Mouse (Mus musculus): Measurements from ENCODE around the gene Prep.

Prep gene

DNA sequence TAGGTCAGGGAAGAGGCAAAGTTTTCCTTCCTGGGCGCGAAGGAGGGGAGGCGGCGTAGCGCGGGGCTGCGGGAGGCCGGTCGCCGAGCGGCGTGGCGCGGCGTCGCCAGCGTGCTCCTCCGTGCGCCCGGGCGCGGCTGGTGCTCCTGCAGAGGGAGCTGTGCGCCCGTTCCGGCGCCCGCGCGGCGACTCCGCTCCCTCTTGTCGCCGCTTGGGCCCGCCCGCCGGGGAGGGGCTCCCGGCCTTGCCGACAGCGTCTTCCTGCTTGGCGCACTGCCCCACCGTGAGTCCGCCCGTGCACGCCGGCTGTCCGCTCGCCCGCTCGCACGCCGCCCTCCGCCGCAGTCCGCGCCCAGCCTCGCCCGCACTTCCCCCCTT is at the start of gene Prep:
Gene Prep, plus strand, starts transcription at position 273 of the 378 bp plus-strand sequence.
- DNase-seq (ENCODE audit: low read depth, low spot score): peak; percentile 97

DNA sequence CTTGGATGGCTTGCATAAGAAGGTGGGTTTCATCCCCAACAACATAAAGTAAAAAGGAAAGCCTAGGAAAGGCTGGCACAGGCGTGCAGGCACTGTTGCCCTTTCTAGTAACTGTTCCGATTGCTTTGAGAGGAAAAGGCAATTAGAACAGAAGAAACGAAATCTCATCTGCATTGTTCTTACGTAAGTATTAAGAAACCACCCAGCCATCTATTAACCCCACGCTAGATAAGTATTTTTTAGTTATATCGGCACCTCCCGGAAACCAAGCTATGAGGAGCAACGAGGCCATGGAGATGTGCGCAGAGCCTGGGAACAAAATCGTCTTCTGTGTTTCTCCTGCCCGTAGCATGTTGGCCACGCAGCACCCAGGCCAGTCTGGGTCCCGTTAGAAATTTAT is 49.7 kb upstream of the Prep start:
- DNase-seq (ENCODE audit: low read depth, low spot score): no peak

DNA sequence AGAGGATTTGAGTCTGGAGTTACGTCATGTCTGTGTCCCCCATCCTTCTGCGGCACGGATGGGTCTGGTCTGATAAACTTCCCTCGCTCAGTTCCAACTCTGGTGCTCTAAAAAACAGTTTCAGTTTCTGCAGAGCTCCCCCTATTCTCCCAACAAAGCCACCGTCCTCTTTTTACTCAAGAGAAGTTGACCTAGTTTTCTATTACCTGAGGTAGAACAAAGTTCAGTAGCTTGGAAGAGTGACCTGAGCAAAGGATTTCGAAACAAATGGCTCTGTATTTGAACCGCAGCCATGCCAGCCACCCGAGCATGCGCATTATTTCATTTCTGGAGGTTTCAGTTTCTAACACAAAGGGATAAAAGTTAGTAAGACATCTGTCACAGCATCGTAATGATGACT is 49.2 kb upstream of the Prep start:
- peak; percentile 10 for DNase-seq (ENCODE audit: low read depth, low spot score)

DNA sequence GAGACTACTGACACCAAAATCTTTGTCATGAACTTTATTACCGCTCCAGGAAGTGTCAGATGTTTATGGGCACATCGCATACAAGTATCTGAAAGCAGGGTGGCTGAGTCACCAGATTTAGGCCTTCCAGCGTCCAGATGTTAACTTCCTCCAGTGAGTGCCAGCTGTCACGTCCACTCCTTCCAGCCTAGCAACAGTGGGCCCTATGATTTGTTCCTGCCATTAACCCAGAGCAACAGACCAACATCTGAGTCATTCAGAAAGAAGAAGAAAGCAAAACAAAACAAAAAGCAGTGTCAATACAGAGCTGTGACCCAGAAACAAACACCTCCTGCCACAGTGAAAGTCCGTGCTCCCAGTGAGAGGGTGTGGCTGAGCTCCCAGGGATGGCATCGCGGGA is 47.6 kb upstream of the Prep start:
- no peak for DNase-seq (ENCODE audit: low read depth, low spot score)

DNA sequence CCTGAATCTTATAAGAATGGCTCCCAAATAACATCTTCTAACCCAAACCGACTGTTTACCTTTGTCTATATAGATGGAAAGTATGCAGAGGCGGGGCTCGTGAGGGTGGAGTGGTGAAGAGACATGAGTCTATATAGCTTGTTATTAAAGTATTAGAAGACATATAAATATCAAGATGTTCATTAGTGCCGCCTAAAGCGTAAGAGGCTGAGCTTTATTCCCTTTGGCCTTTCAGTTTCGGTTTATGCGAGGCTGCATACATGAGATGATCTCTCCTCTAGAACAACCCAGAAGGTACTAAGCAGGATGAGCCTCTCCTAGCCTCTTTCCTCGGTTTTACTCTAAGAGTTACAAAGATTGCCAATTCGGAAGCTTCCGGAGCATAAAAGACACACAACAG is 47.2 kb upstream of the Prep start:
- DNase-seq (ENCODE audit: low read depth, low spot score): no peak

DNA sequence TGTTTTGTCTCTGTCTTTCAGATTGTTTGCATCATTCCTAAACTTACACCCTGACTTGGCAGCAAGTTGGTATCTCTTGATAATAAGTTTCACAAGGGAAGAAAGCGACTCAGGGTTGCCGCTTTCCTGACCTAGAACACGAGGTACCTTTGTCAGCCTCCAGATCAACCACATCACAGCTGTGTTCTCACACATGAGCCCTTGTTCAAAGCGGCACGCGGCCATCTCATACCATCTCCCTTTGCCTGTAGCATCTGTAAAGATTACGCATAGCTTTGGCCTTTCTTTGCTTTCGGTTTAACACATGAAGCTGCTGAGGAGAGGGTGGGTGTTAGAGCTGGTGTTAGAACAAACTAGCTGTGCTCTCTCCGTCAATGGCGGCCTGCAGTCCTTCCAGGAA is 46.7 kb upstream of the Prep start:
- DNase-seq (ENCODE audit: low read depth, low spot score): peak; percentile 3

DNA sequence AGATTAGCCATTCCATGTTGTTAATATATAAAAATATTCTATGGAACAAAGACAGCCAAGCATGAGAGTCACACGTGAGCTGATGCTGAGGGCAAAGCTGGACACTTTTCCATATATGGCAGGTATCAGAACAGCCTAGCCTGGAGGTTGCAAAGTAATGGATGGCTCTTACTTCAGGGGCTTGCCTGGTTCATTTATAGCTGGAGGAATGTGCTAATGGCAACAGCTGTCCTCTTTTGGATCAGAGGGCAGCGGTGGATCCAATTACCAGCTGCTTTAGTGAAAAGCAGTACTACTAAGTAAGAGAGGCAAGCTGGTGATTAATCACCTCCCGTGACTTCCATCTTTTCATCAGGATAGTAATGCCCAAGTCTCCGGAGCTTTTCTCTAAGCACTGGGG is 41.8 kb upstream of the Prep start:
- DNase-seq (ENCODE audit: low read depth, low spot score): no peak

DNA sequence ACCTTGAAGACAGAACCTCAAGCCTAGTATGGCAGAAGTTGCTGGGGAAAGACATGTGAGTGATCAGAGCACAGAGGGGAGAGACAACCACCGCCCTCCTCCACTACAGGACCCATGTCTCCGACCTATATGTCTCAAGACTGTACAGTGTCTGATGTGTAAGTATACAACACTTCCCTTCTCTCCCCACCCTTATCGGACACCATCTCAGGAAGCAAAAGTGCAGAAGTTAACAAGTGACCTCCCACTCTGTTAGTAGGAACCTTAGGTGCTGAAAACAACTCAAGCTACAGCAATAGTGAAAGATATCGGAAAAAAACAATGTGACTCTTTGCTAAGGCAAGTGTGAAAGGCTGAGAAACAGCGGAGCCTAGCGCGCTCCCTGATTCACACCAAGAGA is 40.1 kb upstream of the Prep start:
- no peak for DNase-seq (ENCODE audit: low read depth, low spot score)

DNA sequence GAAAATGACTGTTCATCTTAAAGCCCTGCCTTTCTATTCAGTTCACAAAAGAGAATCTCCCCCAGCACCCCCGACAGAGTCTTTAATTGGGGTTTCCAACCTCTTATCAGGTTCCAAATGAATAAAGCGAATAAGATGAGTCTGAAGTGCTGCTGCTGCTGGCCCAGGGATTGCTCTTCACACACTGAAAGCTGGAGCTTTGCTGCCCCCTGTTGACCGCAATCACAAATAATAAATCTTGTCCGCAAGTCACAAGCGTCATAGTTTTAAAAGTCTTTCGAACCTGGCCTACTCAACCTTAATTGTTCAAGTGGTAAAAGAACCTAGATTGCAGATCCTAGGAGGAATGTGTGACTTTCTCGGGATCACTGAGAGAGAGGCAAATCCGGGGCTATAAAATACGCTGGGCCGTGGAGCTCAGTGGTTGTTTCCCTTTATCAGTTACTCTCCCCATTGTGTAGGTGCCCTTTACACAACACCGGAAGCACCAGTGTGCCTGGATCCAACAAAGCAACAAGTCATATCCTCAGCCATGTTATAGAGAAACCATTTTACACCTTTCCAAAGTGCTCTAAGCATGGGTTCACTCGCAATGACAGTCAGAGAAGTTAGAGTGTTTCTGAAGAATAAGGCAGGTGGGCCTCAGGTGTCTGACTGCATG is 21.6 kb upstream of the Prep start:
- DNase-seq (ENCODE audit: low read depth, low spot score): peak; percentile 86

DNA sequence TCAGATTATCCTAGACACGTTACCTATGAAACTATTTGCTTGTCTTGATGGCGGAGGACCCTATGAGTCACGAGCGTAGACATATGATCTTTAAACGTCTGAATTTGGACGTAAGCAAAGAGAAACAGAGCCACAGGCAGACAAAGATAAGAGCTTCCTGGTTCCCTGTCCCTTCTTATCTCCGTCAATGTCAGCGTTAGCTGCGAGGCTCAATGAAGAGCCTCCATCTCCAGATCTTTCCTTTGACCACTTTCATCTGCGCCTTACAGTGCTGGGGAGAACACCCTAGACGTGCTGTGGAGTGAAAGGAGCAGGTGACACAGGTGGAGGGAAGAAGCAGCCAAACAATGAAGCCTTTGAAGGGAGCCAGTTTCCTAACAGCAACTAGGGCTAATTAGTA is 18.8 kb upstream of the Prep start:
- DNase-seq (ENCODE audit: low read depth, low spot score): no peak

DNA sequence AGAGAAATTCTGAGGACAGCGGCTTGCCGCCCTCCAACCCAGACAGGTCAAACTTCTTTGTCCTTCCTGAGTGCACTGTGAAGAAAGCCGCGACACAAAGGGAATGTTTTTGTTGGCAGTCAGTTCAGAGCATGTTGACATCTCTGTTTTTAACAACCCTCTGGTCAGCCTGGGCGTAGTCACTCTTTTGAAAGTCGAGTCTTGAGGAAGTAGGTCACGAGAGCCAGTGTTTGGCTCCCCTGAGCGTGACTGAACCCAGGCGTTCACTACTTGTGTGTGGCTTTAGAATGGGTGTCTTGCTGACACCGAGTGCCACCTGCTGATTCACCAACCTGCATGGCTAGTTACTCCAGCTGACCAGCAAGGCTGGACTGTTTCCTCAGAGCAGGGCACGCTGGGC is 18.4 kb upstream of the Prep start:
- peak; percentile 10 for DNase-seq (ENCODE audit: low read depth, low spot score)

DNA sequence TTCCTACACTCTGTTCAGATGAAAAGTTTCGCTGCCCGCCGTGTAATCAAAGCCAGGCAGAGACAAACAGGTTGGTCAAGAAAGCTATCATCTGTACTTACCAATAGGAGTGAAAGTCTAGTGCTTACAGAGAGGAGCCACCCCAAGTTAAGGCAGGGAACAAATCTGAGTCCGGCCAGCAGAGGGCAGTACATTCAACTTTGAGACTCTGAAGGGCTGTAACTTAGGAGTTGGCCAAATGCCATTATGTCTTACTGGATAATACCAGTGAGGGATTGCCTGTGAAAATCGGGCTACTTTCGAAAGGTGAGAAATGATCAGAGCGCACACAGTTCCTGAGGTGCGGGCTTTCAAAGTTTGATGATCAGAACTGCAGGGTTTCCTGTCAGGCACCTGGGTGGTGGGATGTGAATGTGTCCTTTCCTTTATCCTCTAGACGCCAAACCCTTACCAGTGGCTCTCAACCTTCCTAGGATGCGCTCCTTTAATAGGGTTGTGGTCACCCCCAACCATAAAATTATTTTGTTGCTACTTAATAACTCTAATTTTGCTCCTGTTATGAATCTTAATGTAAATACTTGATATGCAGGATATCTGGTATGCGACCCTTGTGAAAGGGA is 15.8 kb upstream of the Prep start:
- DNase-seq (ENCODE audit: low read depth, low spot score): peak; percentile 85

DNA sequence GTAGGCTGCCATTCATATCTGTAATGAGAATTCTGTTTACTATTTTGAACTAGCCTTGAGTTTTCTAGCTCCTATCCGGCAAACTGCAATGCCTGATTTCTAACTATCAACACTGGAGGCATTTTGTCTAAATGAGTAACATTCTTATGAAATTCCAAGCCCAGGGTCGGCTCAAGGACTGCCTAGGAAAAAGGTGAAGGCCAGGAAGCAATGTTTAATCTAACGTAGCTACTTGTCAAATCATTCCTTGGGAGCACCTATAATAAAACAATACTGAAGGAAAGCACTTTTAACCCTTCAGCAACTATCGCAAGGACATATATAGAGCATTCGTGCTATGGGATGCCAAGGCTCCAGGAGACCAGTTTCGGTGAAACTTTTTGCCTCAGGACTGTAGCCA is 8.6 kb upstream of the Prep start:
- no peak for DNase-seq (ENCODE audit: low read depth, low spot score)

DNA sequence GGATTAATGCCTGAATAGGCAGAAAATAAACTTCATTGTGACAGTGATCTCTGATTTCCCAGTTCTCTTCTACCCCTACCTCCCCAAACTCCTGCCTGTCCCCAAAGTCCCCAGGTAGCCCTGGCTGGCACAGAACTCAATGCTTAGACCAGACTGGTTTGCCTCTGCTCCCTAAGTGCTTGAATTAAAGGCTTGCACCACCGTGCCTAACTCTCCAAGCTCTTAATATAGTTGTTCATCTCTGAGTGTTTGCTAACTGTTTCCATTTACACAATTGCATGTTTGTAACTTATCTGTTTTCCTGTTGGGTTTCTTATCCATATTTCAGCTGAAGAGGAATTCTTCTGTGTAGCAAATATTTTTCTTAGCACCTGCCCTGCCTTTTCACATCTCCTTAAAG is 6.2 kb upstream of the Prep start:
- no peak for DNase-seq (ENCODE audit: low read depth, low spot score)

DNA sequence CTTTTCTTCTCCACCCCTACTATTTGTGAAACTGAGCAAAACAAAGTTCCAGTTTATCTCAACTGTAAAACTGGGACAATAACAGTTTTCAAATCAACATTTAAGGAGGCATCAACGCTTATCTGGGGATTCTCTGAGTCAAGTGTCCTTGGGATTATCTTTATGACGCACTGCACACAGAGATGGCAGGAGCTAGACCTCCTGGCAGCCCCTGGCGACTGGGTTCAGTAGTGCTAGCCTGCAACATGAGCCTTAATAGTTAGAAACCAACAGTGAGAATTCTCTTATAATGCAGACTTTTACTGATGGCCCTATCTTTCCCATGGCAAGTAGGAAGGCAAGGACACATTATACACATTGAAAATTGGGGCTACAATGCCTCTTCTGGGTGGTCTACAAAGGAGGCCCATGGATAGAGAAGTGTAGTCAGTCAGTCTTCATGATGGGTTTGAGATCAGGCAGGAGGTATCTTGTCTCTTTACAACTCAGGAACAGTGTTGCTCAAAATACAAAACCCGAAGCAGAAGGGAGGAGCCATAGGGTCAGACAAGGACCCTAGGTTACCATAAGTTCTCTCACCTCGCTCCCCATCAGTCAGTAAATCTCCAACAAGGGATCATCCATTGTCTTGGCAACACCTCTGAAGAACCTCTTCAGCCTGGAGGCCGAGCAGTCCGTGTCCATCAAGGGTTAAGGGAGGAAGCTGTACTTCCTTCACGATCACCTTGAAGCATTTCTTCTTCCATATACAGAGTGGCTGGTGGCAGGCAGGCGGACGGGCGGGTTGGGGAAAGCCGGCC is 672 bp upstream of the Prep start:
- peak; percentile 37 for DNase-seq (ENCODE audit: low read depth, low spot score)

DNA sequence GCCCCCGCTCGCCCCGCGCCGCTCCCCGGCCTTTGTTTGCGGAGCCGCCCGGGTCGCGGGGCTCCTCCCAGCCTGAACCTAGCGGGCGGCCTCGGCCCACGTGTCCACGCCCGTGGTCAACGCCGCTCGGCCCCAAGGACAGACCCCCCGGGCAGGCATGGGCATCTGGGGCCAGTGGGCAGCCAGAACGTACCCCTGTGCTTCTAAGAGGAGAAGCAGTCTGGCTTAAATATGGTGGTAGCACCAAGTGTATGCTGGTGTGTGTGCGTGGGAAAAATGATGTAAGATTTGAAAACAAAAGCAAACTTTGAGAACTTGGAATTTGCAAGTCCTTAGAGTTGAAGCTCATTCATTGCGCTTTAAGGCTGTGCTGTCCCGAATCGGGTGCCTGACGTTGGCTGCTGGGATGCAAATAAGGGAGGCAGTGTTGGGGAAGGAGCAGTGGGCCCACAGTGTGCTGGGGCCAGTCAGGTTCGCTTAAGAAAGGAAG is 478 bp downstream of the Prep start:
- DNase-seq (ENCODE audit: low read depth, low spot score): peak; percentile 39

DNA sequence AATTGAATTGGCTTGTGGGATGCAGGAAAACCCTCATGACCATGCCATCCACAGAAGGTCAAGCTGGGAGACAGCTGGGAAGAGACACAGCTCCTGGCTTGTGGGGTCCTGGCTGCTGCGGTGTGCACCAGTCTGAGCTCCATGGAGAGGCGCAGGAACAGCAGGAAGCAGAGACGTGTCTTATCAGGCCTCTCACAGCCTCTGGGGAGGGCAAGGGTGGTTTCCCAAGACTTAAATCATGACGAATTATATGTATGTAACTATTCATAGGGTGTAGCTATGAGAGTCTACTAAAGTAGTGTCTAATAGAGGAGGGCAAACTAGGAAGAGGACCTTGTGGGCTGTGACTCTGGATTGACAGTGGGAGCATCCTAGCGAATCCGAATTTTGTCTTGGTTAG is 2.6 kb downstream of the Prep start:
- DNase-seq (ENCODE audit: low read depth, low spot score): no peak

DNA sequence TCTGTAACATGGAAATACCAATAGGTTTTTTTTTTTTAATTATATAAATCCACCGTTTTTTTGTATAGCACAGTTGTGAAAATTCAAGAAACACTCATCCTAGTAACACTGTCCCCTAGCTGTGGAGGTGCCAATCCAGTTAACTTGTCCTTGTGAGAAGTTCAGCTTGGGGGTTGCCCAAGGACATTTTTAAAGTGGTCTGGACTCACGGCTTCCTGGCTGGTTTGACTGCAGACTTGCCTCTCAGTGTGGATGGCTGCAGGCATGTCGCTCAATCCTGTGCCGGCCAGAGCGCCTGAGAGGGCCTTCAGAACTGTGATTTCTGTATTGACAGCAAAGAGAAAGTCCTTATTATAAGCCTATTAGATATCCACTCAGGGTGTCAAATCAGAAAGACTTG is 3.4 kb downstream of the Prep start:
- DNase-seq (ENCODE audit: low read depth, low spot score): no peak

DNA sequence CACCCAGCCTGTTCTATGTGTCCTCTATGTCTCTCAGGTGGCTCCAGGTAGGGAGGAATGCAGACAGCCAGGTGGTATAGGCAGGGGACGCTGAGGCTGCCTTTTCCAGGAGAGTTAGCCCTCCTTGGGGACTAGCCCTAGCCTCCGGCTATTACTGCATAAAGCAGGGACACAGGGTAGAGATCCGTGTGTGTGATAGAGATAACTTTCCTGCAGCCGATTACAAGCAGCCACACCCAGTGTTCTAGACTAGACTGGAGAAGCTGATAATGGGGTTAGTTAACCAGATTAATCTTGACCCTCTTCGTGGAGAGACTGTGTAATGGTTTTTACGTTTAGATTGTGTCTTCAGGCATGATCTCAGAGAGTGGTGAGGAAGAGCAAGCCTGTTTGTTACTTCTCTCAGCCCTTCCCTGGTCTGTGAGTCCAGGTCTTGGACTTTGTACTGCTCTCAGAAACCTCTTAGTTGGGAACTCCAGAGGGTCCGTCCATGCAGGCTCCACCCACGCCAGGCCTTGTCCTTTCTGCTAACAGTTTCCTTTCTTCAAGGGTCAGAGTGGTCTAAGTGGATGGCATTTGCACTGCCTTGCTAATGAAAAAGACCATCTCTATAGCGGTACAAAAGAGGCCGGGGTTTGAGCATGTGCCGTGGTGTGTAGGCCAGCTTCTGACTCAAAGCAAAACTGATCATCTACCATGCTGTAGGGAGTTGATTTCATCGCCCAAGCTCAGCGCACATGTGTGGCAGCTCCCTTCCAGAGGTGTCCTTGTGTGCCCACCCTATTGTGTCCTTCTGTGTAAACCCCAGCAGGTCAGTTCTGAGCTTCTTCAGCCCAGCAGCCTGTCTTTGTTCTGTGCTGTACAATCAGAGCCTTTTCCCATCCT is 4.2 kb downstream of the Prep start:
- no peak for DNase-seq (ENCODE audit: low read depth, low spot score)

DNA sequence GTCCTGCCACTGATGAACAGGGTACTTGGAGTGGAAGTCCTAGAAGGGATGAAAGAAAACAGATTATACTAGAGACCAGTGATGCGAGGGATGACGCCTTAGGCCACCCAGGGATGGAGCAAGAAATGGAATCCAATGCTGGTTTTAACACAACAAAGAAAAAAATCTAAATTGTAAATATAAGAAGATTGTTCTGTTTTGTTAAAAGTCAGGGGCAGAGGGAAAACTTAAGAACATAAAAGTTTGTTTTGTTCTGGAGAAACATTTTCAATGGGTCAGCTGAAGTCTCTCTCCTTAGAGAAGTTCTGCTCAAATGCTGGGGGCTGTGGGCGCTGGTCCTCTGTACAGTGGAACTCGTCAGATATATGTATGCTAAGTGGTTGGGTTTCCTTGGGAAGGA is 5.3 kb downstream of the Prep start:
- no peak for DNase-seq (ENCODE audit: low read depth, low spot score)

DNA sequence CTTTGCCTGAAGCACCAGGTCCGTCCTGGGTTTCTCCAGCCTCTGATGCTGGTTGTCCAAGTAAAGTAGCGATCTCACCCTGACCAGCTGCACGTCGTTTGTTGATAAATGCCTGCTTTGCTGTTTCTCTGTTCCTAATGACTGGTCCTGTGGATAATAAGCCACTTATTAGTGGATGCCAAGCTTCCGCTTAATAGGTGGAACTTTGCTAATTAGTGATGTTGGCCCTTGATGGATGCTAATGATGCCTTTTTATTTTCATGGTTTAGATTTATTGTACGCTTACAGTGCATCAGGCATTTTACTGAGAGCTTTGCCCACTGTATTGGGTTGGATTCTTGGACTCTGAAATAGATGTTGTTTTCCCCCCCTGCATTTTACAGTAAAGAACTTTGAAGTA is 7.5 kb downstream of the Prep start:
- DNase-seq (ENCODE audit: low read depth, low spot score): no peak

DNA sequence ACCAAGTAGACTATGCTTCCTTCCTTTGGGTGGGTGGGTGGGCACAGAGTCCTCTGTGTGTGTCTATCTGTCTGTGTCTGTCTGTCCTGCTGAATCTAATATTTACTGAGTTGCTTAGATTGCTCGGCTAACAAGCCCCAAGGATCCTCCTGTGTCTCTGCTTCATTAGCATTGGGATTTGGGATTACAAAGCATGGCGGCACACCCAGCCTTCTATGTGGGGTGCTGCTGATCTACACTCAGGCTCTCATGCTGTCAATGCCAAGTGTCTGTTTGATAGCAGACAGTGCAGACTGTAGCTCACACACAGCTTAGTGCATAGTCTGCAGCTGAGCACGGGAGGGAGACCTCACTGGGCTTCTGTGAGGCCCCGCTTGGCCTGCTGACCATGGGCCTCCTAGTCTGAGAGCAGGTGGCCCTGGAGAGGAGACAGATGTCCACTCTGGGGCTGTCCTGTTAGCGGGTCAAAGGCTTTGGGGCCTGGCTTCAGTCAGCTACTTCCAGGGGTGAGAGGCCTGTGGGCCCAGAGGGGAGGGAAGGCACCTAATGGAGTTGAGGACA is 8.6 kb downstream of the Prep start:
- no peak for DNase-seq (ENCODE audit: low read depth, low spot score)

All from brain, adult 2 months (tissue).